Mouse (Mus musculus) testis, adult 2 months (tissue): ENCODE measurements around the gene Camkk2.

Experiments
- CTCF ChIP-seq: fragments of 200-500 bp; IDR thresholded peaks from 2 replicates; pipeline ENCODE4 v1.5.1; 2012; ENCODE audit warnings: low read depth, mild to moderate bottlenecking, inconsistent platforms, low read length, moderate library complexity; ENCODE audit not compliant: control insufficient read depth, insufficient read depth, insufficient replicate concordance
- POLR2A ChIP-seq: fragments of 200-500 bp; IDR thresholded peaks from 2 replicates; pipeline ENCODE4 v1.6.1; 2012; ENCODE audit warnings: low read depth, mild to moderate bottlenecking, inconsistent platforms, low read length, moderate library complexity; ENCODE audit not compliant: control insufficient read depth

DNA sequence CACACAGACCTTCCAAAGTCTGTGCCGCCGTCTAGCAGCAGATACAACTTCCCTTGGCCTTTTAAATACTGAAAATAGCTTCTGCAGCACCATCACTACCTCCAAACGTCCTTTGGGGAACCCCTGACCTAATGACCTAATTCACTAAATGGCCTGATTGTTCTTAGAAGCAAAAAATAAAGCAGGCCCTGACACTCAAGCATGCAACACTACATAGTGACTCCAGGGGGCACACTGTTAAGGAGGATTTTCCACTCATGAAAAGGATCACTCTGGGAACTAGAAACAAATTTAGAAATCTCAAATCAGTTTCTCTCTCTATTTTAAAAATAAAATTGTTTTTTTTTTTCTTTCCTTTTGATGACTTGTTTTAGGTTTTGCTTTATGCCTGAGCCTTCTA lies 26.3 kb upstream of the Camkk2 start:
- no peak for TF ChIP-seq POLR2A
- TF ChIP-seq CTCF = no peak
